Mouse (Mus musculus): ENCODE data around the gene Scpep1. TPM values are rescaled to one million over a fixed set of nuclear protein-coding genes. Genes with fewer than 3 reads are reported as not detected.

The Scpep1 gene
- polyA plus RNA-seq, 1 experiment from 2014 or later: 61.9 TPM

DNA sequence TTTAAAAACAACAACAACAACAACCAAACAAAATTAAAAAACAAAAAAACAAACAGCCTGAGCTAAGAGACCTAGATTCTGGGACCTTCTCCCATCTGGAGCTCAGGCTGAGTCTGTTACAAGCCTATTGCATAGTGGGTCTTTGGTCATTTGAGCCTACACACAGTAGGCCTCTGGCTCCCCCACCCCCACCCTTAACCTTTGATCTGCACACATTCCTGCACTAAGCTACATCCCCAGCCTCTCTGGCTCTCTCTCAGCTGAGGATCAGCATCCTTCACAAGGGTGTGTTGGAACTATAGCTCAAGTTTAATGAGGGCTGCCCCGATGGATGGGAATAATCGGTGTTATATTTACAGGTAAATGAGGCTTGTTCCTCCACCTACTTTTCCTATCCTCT, 40.4 kb upstream of the Scpep1 start:
- no peak overlapping the region for H3K4me3 ChIP-seq
- WGBS: 82% methylated on average over 2 of the region's 2 CpGs
- H3K9me3 ChIP-seq: no peaks in the 10 kb centered on the region
- peaks cover 7% of the 10 kb centered on the region for H3K36me3 ChIP-seq
- H3K4me1 ChIP-seq: peaks cover 16% of the 10 kb centered on the region
- DNase-seq (ENCODE audit: low spot score): no peak
- no peak overlapping the region for H3K27ac ChIP-seq
- H3K27me3 ChIP-seq (ENCODE audit: insufficient read depth, poor library complexity, severe bottlenecking): no peaks in the 10 kb centered on the region; the same call in 1 of the 2 replicates

DNA sequence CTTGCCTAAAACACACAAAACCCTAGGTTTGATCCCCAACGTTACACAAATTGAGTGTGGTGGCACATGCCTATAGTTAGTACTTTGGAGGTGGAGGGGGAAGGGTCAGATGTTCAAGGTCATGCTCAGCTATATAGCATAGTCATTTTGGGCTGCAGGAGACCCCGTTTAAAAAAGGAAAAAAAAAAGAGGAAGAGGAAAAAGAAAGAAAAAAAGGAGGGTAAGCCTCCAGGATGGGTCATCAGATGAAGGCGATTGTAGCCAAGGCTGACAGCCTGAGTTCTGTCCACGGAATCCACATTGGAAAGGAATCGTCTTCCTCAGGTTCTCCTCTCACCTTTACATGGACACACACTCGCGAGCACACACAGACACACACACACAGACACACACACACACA, 39.2 kb upstream of the Scpep1 start:
- 85% methylated on average over 7 of the region's 7 CpGs for WGBS
- Histone ChIP-seq H3K27ac (no peak overlapping the region), H3K9me3 (no peaks in the 10 kb centered on the region), H3K4me1 (peaks cover 7% of the 10 kb centered on the region; the same call in 1 of the 2 replicates), H3K27me3 (ENCODE audit: insufficient read depth, poor library complexity, severe bottlenecking) (no peaks in the 10 kb centered on the region), H3K4me3 (no peak overlapping the region), H3K36me3 (peaks cover 12% of the 10 kb centered on the region)
- DNase-seq (ENCODE audit: low spot score): no peak

DNA sequence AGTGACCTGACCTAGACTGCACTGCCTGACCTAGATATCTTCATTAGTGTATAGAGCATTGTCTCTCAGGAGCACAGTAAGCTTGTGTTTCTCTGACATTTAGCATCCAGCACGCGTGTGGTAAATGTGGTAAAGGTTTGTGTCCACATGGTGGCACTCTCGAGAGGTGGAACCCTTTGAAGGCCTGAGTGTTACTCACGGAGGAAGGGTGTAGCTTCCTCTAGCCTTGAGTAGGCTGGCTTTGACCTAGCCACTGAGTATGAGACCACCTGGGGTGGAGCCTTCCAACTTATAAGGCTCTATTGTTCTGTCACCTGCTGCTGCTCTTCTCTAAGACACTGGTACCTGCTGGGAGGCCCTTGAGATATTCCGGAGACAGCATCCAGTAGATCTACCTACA, 38.4 kb upstream of the Scpep1 start:
- Histone ChIP-seq H3K27ac (no peak overlapping the region), H3K4me3 (no peak overlapping the region), H3K27me3 (ENCODE audit: insufficient read depth, poor library complexity, severe bottlenecking) (no peaks in the 10 kb centered on the region), H3K9me3 (no peaks in the 10 kb centered on the region), H3K4me1 (peaks cover 2% of the 10 kb centered on the region; the same call in 1 of the 2 replicates), H3K36me3 (peaks cover 12% of the 10 kb centered on the region)
- 17% methylated on average over 5 of the region's 5 CpGs for WGBS
- no peak for DNase-seq (ENCODE audit: low spot score)

DNA sequence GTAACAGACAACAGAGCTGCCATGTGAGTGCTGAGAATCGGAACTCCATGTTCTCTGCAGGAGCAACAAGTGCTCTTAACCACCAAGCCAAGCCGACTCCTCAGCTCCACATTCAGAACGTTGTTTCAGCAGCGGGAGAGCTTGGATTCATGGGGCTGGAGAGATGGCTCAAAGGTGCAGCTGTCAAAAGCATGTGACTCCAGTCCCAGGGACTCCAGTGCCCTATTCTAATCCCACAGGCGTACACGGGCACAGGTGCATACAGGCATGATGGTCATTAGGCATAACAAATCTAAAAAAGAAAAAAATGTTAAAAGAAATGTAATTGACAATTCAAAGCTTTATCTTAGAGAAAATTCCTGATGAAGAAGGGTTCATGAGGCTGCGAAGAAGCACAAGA, 37.9 kb upstream of the Scpep1 start:
- Histone ChIP-seq H3K9me3 (no peaks in the 10 kb centered on the region), H3K27me3 (ENCODE audit: insufficient read depth, poor library complexity, severe bottlenecking) (no peaks in the 10 kb centered on the region), H3K36me3 (peaks cover 16% of the 10 kb centered on the region), H3K4me1 (no peaks in the 10 kb centered on the region; the same call in 1 of the 2 replicates), H3K4me3 (no peak overlapping the region), H3K27ac (no peak overlapping the region)
- no peak for DNase-seq (ENCODE audit: low spot score)
- 47% methylated on average over 7 of the region's 7 CpGs for whole genome bisulfite sequencing

DNA sequence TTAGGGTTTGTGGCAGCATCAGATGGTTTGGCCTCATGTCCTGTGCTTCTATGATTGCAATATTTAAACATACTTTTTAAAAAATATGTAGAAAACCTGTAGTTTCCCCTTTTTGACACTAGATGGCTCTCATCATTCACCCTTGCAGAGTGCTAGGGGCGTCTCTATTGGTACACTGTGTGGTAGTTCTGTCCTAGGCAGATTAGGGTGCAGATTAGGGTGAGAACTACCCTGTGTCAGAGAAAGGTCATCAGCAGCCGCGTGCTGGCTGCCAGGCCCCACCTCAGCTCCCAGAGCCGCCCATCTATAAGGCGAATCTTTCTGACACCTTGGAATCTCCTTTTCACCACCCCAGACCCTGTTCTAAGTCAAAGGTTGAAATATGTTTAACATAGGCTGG, 34.3 kb upstream of the Scpep1 start:
- no peaks in the 10 kb centered on the region for H3K27me3 ChIP-seq (ENCODE audit: insufficient read depth, poor library complexity, severe bottlenecking)
- H3K36me3 ChIP-seq: peaks cover 46% of the 10 kb centered on the region
- H3K4me1 ChIP-seq: no peaks in the 10 kb centered on the region; the same call in 1 of the 2 replicates
- no peak overlapping the region for H3K27ac ChIP-seq
- DNase-seq (ENCODE audit: low spot score): no peak
- no peak overlapping the region for H3K4me3 ChIP-seq
- H3K9me3 ChIP-seq: no peaks in the 10 kb centered on the region
- WGBS: 68% methylated on average over 5 of the region's 5 CpGs

DNA sequence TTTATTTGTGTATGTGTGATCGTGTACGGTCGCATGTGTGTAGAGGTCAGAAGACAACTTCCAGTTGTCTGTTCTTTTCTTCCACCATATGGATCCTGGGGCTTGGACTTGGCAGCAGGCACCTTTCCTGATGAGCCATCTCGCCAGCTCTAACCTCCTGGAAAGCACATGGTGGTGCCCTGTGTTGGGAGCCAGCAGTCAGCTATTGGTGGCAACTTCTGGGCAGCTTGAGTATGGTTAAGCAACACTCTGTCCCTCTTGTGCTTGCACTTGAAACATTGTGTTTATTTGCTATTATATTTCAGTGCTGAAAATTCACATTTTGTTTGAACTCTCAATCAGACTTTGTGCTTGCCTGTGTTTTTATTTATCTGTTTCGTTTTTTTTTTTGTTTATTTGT, 33.7 kb upstream of the Scpep1 start:
- H3K36me3 ChIP-seq: peaks cover 51% of the 10 kb centered on the region
- WGBS: 76% methylated on average over 5 of the region's 5 CpGs
- no peaks in the 10 kb centered on the region for H3K27me3 ChIP-seq (ENCODE audit: insufficient read depth, poor library complexity, severe bottlenecking)
- no peak overlapping the region for H3K4me3 ChIP-seq
- H3K9me3 ChIP-seq: no peaks in the 10 kb centered on the region
- no peak overlapping the region for H3K27ac ChIP-seq
- H3K4me1 ChIP-seq: no peaks in the 10 kb centered on the region; the same call in 1 of the 2 replicates
- DNase-seq (ENCODE audit: low spot score): no peak

DNA sequence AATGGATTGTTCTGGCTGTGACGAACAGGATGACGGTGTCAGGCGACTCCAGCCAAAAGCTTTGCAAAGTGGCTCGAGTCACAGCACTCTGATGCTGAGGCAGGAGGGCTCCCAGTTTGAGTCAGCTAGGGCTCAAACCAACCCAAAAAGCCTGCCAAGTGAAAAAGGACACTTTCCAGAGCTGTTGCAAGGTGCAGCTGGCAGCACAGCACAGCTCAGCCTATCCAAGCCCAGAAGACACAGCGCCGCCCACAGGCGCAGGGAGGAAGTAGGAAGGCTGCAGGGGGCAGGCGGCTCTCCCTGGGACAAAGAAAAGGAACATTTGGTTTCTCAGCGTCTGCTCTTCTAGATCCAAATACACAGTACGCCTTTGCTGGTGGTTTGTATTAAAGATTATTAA, 31.4 kb upstream of the Scpep1 start:
- Histone ChIP-seq H3K27me3 (ENCODE audit: insufficient read depth, poor library complexity, severe bottlenecking) (no peaks in the 10 kb centered on the region), H3K4me1 (no peaks in the 10 kb centered on the region), H3K36me3 (peaks cover 73% of the 10 kb centered on the region), H3K9me3 (no peaks in the 10 kb centered on the region), H3K27ac (no peak overlapping the region), H3K4me3 (no peak overlapping the region)
- 81% methylated on average over 10 of the region's 10 CpGs for WGBS
- no peak for DNase-seq (ENCODE audit: low spot score)

DNA sequence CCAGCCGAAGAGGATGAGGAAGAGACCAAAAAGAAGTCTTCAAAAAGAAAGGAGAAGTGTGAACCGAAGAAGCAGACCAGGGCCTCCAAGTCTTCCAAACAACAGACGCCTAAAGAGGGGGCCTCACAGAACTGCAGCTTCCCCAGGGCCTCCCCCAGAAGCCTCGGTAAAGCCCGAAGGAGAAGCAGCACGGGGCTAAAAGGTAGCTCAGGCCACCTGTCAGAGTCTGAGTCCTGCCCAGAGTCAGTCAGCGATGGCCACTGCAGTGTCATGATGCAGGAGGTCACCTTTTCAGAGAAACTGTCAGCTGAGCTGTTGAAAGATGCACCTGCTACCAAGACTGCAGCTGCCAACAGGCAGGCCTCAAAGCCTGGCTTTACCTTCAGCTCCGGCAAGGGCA, 26.1 kb upstream of the Scpep1 start:
- H3K4me3 ChIP-seq: no peak overlapping the region
- no peaks in the 10 kb centered on the region for H3K27me3 ChIP-seq (ENCODE audit: insufficient read depth, poor library complexity, severe bottlenecking)
- H3K9me3 ChIP-seq: no peaks in the 10 kb centered on the region
- WGBS: 84% methylated on average over 8 of the region's 8 CpGs
- H3K36me3 ChIP-seq: peaks cover 55% of the 10 kb centered on the region
- H3K4me1 ChIP-seq: no peaks in the 10 kb centered on the region
- no peak for DNase-seq (ENCODE audit: low spot score)
- no peak overlapping the region for H3K27ac ChIP-seq

DNA sequence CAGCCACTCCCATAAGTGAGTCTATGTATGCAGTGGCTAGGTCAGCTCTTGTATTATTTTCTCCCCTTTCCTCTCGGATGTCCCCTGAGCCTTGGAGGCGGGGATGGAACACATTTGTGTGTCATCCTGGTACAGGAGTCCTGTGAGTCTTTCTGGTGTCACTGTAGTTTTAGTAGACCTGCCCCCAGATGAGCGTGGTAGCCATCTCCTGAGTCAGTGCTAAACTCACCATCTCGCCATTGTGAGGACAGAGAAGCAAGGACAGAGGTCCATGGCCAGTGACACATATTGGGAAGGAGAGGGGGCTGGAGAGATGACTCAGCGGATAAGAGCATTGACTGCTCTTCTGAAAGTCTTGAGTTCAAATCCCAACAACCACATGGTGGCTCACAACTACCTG, 21.9 kb upstream of the Scpep1 start:
- Histone ChIP-seq H3K27ac (no peak overlapping the region), H3K27me3 (ENCODE audit: insufficient read depth, poor library complexity, severe bottlenecking) (no peaks in the 10 kb centered on the region), H3K9me3 (no peaks in the 10 kb centered on the region), H3K4me3 (no peak overlapping the region), H3K36me3 (peaks cover 18% of the 10 kb centered on the region), H3K4me1 (peaks cover 11% of the 10 kb centered on the region; the same call in 1 of the 2 replicates)
- no peak for DNase-seq (ENCODE audit: low spot score)
- WGBS: 90% methylated on average over 5 of the region's 5 CpGs

DNA sequence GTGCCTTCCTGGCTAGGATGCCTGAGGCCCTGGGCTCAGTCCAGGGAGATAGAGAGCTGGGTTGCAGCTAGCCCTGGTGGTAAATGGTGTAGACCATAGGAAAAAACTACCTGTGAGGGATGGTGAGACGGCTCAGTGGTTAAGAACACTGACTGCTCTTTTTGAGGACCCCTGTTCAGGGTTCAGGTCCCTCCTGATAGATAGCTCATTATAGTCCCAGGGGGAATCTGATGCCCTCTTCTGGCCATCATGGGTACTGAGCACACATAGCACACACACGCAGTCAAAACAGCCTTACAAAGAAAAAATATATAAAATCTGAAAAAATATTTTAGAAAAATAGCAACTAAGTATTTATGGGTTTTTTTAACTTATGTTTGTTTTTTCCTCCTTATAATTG, 21.1 kb upstream of the Scpep1 start:
- H3K4me1 ChIP-seq: peaks cover 11% of the 10 kb centered on the region; the same call in 1 of the 2 replicates
- H3K36me3 ChIP-seq: peaks cover 9% of the 10 kb centered on the region
- H3K27ac ChIP-seq: no peak overlapping the region
- H3K27me3 ChIP-seq (ENCODE audit: insufficient read depth, poor library complexity, severe bottlenecking): no peaks in the 10 kb centered on the region
- no peak for DNase-seq (ENCODE audit: low spot score)
- 96% methylated on average over 2 of the region's 2 CpGs for WGBS
- H3K9me3 ChIP-seq: no peaks in the 10 kb centered on the region
- H3K4me3 ChIP-seq: no peak overlapping the region

DNA sequence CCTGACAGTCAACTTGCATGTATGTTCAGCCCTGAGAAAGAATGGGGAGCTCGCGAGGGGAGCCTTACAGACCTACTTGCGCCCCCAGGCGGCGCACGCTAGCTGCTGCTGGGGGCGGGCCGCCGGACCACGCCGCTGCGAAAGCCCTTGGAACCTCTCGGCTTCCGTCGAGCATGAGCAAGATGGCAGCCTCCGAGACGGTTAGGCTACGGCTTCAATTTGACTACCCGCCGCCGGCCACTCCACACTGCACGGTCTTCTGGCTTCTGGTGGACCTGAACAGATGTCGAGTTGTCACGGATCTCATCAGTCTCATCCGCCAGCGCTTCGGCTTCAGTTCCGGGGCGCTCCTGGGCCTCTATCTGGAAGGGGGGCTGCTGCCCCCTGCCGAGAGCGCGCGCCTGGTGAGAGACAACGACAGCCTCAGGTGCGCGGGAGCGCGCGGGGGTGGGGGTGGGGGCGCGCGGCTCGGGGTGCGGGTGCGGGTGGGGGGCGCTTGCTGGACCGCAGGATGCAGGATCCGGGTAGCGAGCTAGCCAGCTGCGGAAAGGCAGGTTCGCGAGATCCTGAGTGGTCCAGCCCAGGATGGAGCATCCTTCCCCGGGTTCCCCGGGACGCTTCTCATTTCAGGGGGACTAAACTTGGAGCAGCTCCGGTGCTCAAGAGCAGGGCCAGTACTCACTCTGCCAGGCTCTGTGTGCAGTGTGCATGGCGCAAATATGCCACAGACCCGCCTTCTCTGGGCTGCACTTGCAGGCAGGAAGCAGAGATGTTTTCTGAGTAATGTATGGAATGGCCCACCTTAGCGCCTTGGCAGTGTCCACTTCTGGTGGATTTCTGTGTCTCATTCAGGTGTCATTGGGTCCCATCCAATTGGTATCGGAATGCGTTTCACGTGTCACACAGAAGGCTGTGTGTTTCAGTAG, 18.8 kb upstream of the Scpep1 start:
- H3K27me3 ChIP-seq (ENCODE audit: insufficient read depth, poor library complexity, severe bottlenecking): no peaks in the 10 kb centered on the region
- peaks cover 4% of the 10 kb centered on the region; the same call in 1 of the 2 replicates for H3K36me3 ChIP-seq
- peak overlapping the region; percentile 83 for H3K4me3 ChIP-seq
- peak; percentile 96 for DNase-seq (ENCODE audit: low spot score)
- H3K9me3 ChIP-seq: no peaks in the 10 kb centered on the region
- H3K27ac ChIP-seq: peak overlapping the region; percentile 92
- peaks cover 11% of the 10 kb centered on the region; the same call in 1 of the 2 replicates for H3K4me1 ChIP-seq
- WGBS: 1% methylated on average over 62 of the region's 62 CpGs

DNA sequence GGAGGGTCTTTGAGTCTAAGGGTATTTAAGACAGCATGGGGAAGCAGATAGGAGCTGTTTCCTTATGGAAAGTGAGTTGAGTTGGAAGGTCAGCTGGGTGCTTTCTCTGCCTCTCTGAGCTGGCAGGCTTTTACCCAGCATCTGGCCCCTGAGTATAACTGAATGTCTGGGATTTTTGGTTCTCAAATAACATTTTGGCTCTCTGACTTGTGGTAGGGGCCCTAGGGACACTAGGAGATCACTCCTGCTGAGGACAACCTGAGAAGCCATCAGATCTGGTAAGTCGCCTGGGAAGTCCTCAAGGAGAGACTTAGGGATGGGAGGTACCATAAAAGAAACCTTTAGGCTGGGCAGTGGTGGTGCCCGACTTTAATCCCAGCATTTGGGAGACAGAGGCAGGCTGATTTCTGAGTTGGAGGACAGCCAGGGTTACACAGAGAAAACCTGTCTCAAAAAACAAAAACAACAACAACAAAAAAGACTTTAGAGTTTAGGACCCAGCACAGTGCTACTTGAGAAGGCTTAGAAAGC, 15.0 kb upstream of the Scpep1 start, which contains the start of gene Coil:
Gene Coil (plus strand): TSS at position 51 of the 531 bp plus-strand sequence.
- DNase-seq (ENCODE audit: low spot score): peak; percentile 88
- Histone ChIP-seq H3K4me3 (no peak within 1 kb of the TSS), H3K27ac (no peak within 1 kb of the TSS)

DNA sequence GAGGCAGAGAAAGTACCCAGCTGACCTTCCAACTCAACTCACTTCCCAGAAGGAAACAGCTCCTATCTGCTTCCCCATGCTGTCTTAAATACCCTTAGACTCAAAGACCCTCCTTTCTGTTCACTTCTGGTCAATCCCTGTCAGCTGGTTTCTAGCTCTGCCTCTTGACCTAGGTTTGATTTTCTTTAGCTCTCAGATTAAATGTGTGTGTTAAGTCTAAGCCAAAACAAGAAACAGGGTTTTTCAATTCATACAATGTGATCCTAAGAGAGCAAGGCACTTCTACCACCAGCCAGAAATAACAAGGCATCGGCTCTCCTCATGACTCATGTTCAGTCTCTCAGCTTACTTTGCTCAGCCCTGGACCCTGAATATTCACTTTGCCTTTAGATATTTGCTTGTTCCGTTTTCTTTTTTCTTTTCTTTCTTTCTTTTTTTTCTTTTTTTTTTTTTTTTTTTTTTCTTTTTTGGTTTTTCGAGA, 11.7 kb upstream of the Scpep1 start, which contains the start of gene Elobl:
Gene Elobl (minus strand): TSS at position 51 of the 481 bp plus-strand sequence.
- Histone ChIP-seq H3K27me3 (ENCODE audit: insufficient read depth, poor library complexity, severe bottlenecking) (no peaks in the 10 kb centered on the region), H3K4me1 (no peaks in the 10 kb centered on the region), H3K27ac (no peak within 1 kb of the TSS), H3K9me3 (no peaks in the 10 kb centered on the region), H3K4me3 (no peak within 1 kb of the TSS), H3K36me3 (no peaks in the 10 kb centered on the region)
- WGBS: 80% methylated on average over 2 of the region's 3 CpGs
- DNase-seq (ENCODE audit: low spot score): no peak

More for the DNA sequence above, 15.0 kb upstream of the Scpep1 start, which contains the start of gene Coil:
- H3K36me3 ChIP-seq: no peaks in the 10 kb centered on the region
- H3K9me3 ChIP-seq: no peaks in the 10 kb centered on the region
- no peaks in the 10 kb centered on the region for H3K27me3 ChIP-seq (ENCODE audit: insufficient read depth, poor library complexity, severe bottlenecking)
- H3K4me1 ChIP-seq: peaks cover 8% of the 10 kb centered on the region; the same call in 1 of the 2 replicates
- WGBS: 28% methylated on average over 2 of the region's 2 CpGs
